Mouse (Mus musculus): ENCODE results near the gene Shh. TPM values are rescaled to one million over a fixed set of nuclear protein-coding genes. Genes with fewer than 3 reads are reported as not detected.

Gene Shh
- polyA plus RNA-seq, 1 experiment from 2014 or later = 0.20 TPM

- H3K9me3 ChIP-seq = no peaks in the 10 kb centered on the region
- no peak overlapping the region for H3K27ac ChIP-seq
- H3K9ac ChIP-seq = no peak overlapping the region
- under 1% methylated on average over 18 of the region's 18 CpGs for WGBS
- H3K36me3 ChIP-seq = no peaks in the 10 kb centered on the region
- H3K27me3 ChIP-seq = peaks cover 99% of the 10 kb centered on the region
- H3K4me3 ChIP-seq = peak overlapping the region; percentile 42
- ATAC-seq (ENCODE audit: insufficient number of reproducible peaks, low FRiP score, low TSS enrichment, low read depth) = no peak
- peaks cover 31% of the 10 kb centered on the region for H3K4me1 ChIP-seq
- H3K4me2 ChIP-seq = peak overlapping the region; percentile 82
Measured at GRCm38 (mm10) chr5:28465526-28465925, 1.5 kb downstream of the Shh start.

GRCm38 (mm10) chr5:28465099-28465406 is 2.0 kb downstream of the Shh start:
- ATAC-seq (ENCODE audit: insufficient number of reproducible peaks, low FRiP score, low TSS enrichment, low read depth) = no peak
- peaks cover 34% of the 10 kb centered on the region for H3K4me1 ChIP-seq
- H3K9me3 ChIP-seq = no peaks in the 10 kb centered on the region
- peak overlapping the region; percentile 82 for H3K4me2 ChIP-seq
- under 1% methylated on average over 29 of the region's 29 CpGs for WGBS
- peak overlapping the region; percentile 42 for H3K4me3 ChIP-seq
- H3K9ac ChIP-seq = no peak overlapping the region
- H3K27me3 ChIP-seq = peaks cover 99% of the 10 kb centered on the region
- no peaks in the 10 kb centered on the region for H3K36me3 ChIP-seq
- H3K27ac ChIP-seq = no peak overlapping the region

- WGBS = 1% methylated on average over 75 of the region's 76 CpGs
- no peak; the same call in 1 of the 2 replicates for ATAC-seq (ENCODE audit: insufficient number of reproducible peaks, low FRiP score, low TSS enrichment, low read depth)
Measured at GRCm38 (mm10) chr5:28464361-28465098, 2.5 kb downstream of the Shh start.

GRCm38 (mm10) chr5:28463656-28464055 is 3.4 kb downstream of the Shh start:
- Histone ChIP-seq H3K9me3 (no peaks in the 10 kb centered on the region), H3K36me3 (no peaks in the 10 kb centered on the region), H3K4me1 (peaks cover 47% of the 10 kb centered on the region), H3K9ac (no peak overlapping the region), H3K27me3 (peaks cover 99% of the 10 kb centered on the region), H3K27ac (no peak overlapping the region), H3K4me2 (no peak overlapping the region), H3K4me3 (peak overlapping the region; percentile 42; the same call in 1 of the 2 replicates)
- ATAC-seq (ENCODE audit: insufficient number of reproducible peaks, low FRiP score, low TSS enrichment, low read depth) = no peak
- WGBS = 4% methylated on average over 10 of the region's 10 CpGs

More at GRCm38 (mm10) chr5:28464361-28465098, 2.5 kb downstream of the Shh start:
- Histone ChIP-seq H3K9ac (no peak overlapping the region), H3K4me3 (peak overlapping the region; percentile 42), H3K27ac (no peak overlapping the region), H3K27me3 (peaks cover 99% of the 10 kb centered on the region), H3K4me1 (peaks cover 38% of the 10 kb centered on the region), H3K4me2 (peak overlapping the region; percentile 82), H3K36me3 (no peaks in the 10 kb centered on the region), H3K9me3 (no peaks in the 10 kb centered on the region)

- H3K27me3 ChIP-seq = peaks cover 99% of the 10 kb centered on the region
- H3K9me3 ChIP-seq = no peaks in the 10 kb centered on the region
- H3K27ac ChIP-seq = no peak overlapping the region
- peaks cover 53% of the 10 kb centered on the region for H3K4me1 ChIP-seq
- H3K9ac ChIP-seq = no peak overlapping the region
- no peak overlapping the region for H3K4me2 ChIP-seq
- no peaks in the 10 kb centered on the region for H3K36me3 ChIP-seq
- WGBS = 3% methylated on average over 33 of the region's 33 CpGs
- no peak overlapping the region for H3K4me3 ChIP-seq
- ATAC-seq (ENCODE audit: insufficient number of reproducible peaks, low FRiP score, low TSS enrichment, low read depth) = no peak
Measured at GRCm38 (mm10) chr5:28462741-28463590, 4.1 kb downstream of the Shh start.

- Histone ChIP-seq H3K4me2 (no peak overlapping the region), H3K27ac (no peak overlapping the region)
- ATAC-seq (ENCODE audit: insufficient number of reproducible peaks, low FRiP score, low TSS enrichment, low read depth) = no peak
Measured at GRCm38 (mm10) chr5:28461376-28461775, 5.7 kb downstream of the Shh start.

GRCm38 (mm10) chr5:28460556-28461350 is 6.3 kb downstream of the Shh start:
- WGBS = under 1% methylated on average over 17 of the region's 17 CpGs
- H3K9ac ChIP-seq = no peak overlapping the region
- no peak for ATAC-seq (ENCODE audit: insufficient number of reproducible peaks, low FRiP score, low TSS enrichment, low read depth)
- no peaks in the 10 kb centered on the region for H3K9me3 ChIP-seq
- H3K27ac ChIP-seq = no peak overlapping the region
- H3K4me1 ChIP-seq = peaks cover 50% of the 10 kb centered on the region
- H3K4me2 ChIP-seq = no peak overlapping the region
- H3K36me3 ChIP-seq = no peaks in the 10 kb centered on the region
- no peak overlapping the region for H3K4me3 ChIP-seq
- H3K27me3 ChIP-seq = peaks cover 97% of the 10 kb centered on the region

More at GRCm38 (mm10) chr5:28461376-28461775, 5.7 kb downstream of the Shh start:
- Histone ChIP-seq H3K27me3 (peaks cover 97% of the 10 kb centered on the region), H3K4me1 (peaks cover 53% of the 10 kb centered on the region), H3K4me3 (no peak overlapping the region), H3K9ac (no peak overlapping the region), H3K36me3 (no peaks in the 10 kb centered on the region), H3K9me3 (no peaks in the 10 kb centered on the region)
- WGBS = 13% methylated on average over 11 of the region's 11 CpGs

- Histone ChIP-seq H3K27me3 (peaks cover 92% of the 10 kb centered on the region), H3K4me3 (peak overlapping the region; percentile 42), H3K9ac (no peak overlapping the region), H3K36me3 (no peaks in the 10 kb centered on the region), H3K9me3 (no peaks in the 10 kb centered on the region), H3K4me2 (0 out of 2 replicates have a peak overlapping the region, but pooled peaks have one; percentile 70), H3K4me1 (peaks cover 39% of the 10 kb centered on the region), H3K27ac (no peak overlapping the region)
- 1% methylated on average over 41 of the region's 41 CpGs for WGBS
- ATAC-seq (ENCODE audit: insufficient number of reproducible peaks, low FRiP score, low TSS enrichment, low read depth) = no peak
Measured at GRCm38 (mm10) chr5:28459456-28460225, 7.4 kb downstream of the Shh start.

- ATAC-seq (ENCODE audit: insufficient number of reproducible peaks, low FRiP score, low TSS enrichment, low read depth) = no peak
- no peak overlapping the region for H3K9ac ChIP-seq
- 1% methylated on average over 27 of the region's 27 CpGs for WGBS
Measured at GRCm38 (mm10) chr5:28458821-28459240, 8.2 kb downstream of the Shh start.

GRCm38 (mm10) chr5:28457921-28458641 is 9.0 kb downstream of the Shh start:
- Histone ChIP-seq H3K9ac (no peak overlapping the region), H3K36me3 (no peaks in the 10 kb centered on the region), H3K4me2 (peak overlapping the region; percentile 70), H3K9me3 (no peaks in the 10 kb centered on the region), H3K4me1 (peaks cover 31% of the 10 kb centered on the region), H3K4me3 (peak overlapping the region; percentile 42), H3K27me3 (peaks cover 87% of the 10 kb centered on the region), H3K27ac (no peak overlapping the region)
- WGBS = under 1% methylated on average over 91 of the region's 95 CpGs
- ATAC-seq (ENCODE audit: insufficient number of reproducible peaks, low FRiP score, low TSS enrichment, low read depth) = no peak

More at GRCm38 (mm10) chr5:28458821-28459240, 8.2 kb downstream of the Shh start:
- H3K4me2 ChIP-seq = peak overlapping the region; percentile 70
- peaks cover 31% of the 10 kb centered on the region for H3K4me1 ChIP-seq
- H3K9me3 ChIP-seq = no peaks in the 10 kb centered on the region
- no peaks in the 10 kb centered on the region for H3K36me3 ChIP-seq
- H3K27ac ChIP-seq = no peak overlapping the region
- peak overlapping the region; percentile 42 for H3K4me3 ChIP-seq
- peaks cover 92% of the 10 kb centered on the region for H3K27me3 ChIP-seq
